Mouse (Mus musculus) CD4-positive, CD25-positive, alpha-beta regulatory T cell, adult 2 months (primary cell): ENCODE results near the gene Tdpoz4.
"Not testable (repeated sequence)": the region's sequence is repeated elsewhere in the genome, so short reads cannot be mapped to it uniquely, and the experiment has no call there.

Experiments used
- DNase-seq: peaks from one replicate; pipeline ENCODE4 v3.0.0-alpha.2; 2012; ENCODE audit warnings: low read depth, low spot score

Tdpoz4 gene

DNA sequence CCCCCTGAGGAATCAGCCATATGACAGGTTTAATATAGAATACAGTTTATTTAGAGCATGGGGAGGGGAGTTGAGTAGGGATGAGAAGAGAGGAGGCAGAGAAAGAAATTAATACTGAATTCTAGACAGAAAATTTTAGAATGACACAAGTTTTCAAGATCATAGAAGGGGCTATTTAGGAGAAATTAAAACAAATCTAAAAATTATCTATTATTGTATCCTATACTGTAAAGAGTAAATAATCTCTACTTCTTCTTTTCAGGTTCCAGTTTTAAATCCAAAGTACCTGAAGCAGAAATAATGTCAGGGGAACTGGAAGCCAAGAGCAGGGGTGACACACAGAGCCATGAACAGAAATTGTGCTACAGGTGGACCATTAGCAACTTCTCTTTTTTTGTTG lies at the start of gene Tdpoz4:
Gene Tdpoz4, plus strand, starts transcription at position 301 of the 400 bp plus-strand sequence.
- DNase-seq, result not testable (repeated sequence)

GRCm38 (mm10) chr3:93754022-93754421 lies 42.2 kb upstream of the Tdpoz4 start:
- not testable (repeated sequence) for DNase-seq

DNA sequence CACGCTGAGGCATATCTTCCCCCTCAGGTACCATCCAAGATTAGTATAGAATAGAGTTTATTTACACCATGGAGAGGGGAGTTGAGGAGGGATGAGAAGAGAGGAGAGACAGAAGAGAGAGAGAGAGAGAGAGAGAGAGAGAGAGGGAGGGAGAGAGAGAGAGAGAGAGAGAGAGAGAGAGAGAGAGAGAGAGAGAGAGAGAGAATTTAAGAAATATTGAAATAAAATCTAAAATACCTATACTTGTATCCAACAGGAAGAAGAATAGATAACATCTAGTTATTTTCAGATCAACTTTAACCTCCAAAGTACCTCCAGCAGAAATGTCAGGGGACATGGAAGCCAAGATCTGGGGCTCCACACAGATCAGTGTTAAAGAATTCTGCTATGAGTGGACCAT lies 23.5 kb upstream of the Tdpoz4 start, which contains the start of gene Gm5773:
Gene Gm5773, plus strand, starts transcription at position 301 of the 400 bp plus-strand sequence.
- DNase-seq, result not testable (repeated sequence)

DNA sequence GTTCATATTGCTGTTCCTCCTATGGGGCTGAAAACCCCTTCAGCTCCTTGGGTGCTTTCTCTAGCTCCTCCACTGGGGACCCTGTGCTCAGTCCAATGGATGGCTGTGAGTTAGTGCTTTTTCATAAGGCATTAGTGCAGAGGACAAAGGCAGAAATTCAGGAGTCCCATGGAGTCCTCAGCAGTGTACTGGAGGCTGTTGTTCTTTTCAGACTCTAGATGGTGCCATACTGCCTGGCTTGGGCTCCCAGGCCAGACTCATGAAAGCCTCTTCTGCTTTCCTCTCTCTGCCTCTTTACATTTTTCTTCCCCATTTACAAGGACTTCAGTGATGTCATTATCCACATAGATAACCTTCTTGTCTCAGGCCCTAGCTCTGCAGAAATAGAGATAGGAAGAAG lies 17.1 kb downstream of the Tdpoz4 start:
- DNase-seq, result not testable (repeated sequence)

DNA sequence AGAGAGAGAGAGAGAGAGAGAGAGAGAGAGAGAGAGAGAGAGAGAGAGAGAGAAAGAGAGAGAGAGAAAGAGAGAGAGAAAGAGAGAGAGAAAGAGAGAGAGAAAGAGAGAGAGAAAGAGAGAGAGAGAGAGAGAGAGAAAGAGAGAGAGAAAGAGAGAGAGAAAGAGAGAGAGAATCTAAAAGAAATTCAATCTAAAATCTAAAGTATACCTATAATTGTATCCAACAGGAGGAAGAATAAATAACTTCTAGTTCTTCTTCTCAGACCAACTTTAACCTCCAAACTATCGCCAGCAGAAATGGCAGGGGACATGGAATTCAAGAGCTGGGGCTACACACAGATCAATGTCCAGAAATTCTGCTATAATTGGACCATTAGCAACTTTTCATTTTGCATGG lies 29.5 kb downstream of the Tdpoz4 start, which contains the start of gene Tdpoz3:
Gene Tdpoz3, plus strand, starts transcription at position 301 of the 400 bp plus-strand sequence.
- not testable (repeated sequence) for DNase-seq
